Mouse (Mus musculus): ENCODE results near the gene Gm15155.

GRCm38 (mm10) chrX:155601196-155601595, 23.3 kb upstream of the Gm15155 start:
- TF ChIP-seq CTCF (IDR thresholded peaks at IDR 0.05; ENCODE audit: low read depth, low read length) (no peak), EP300 (IDR thresholded peaks at IDR 0.05; ENCODE audit: insufficient read depth, low read depth, low read length) (no peak)
